Mouse (Mus musculus) thymus, adult 2 months (tissue): ENCODE results near the gene Anapc2. TPM values are rescaled to one million over a fixed set of nuclear protein-coding genes. Genes with fewer than 3 reads are reported as not detected.

Experiments used
- DNase-seq: peaks from one replicate; pipeline ENCODE4 v3.0.0; 2021
- H3K27ac ChIP-seq: fragments of 200-500 bp; 2 replicates; pipeline ENCODE4 v1.5.1; 2012; ENCODE audit warnings: low read length, control low read depth; ENCODE audit not compliant: control insufficient read depth, insufficient read depth
- H3K27me3 ChIP-seq: fragments of 200-500 bp; 2 replicates; pipeline ENCODE4 v1.6.1; 2012; ENCODE audit warnings: mild to moderate bottlenecking, low read length, moderate library complexity, mixed read lengths; ENCODE audit not compliant: control insufficient read depth, insufficient read depth
- H3K36me3 ChIP-seq: fragments of 200-500 bp; 2 replicates; pipeline ENCODE4 v1.6.1; 2012; ENCODE audit warnings: mild to moderate bottlenecking, low read length, moderate library complexity; ENCODE audit not compliant: control insufficient read depth, insufficient read depth
- H3K4me1 ChIP-seq: fragments of 200-500 bp; replicated peaks from 2 replicates; pipeline ENCODE4 v1.6.1; 2012; ENCODE audit warnings: low read length; ENCODE audit not compliant: control insufficient read depth, insufficient read depth
- H3K4me3 ChIP-seq: fragments of 200-500 bp; 2 replicates; pipeline ENCODE4 v1.5.1; 2012; ENCODE audit warnings: mild to moderate bottlenecking, low read length, control low read depth, moderate library complexity; ENCODE audit not compliant: control insufficient read depth, insufficient read depth
- CTCF ChIP-seq: fragments of 200-500 bp; IDR thresholded peaks from 2 replicates; pipeline ENCODE4 v1.5.1; 2012; ENCODE audit warnings: mild to moderate bottlenecking, control low read depth, low read length, moderate library complexity, borderline replicate concordance; ENCODE audit not compliant: control insufficient read depth, poor library complexity, insufficient read depth; ENCODE audit errors: extremely low read depth
- POLR2A ChIP-seq: fragments of 200-500 bp; IDR thresholded peaks from 2 replicates; pipeline ENCODE4 v1.6.1; 2012; ENCODE audit warnings: mild to moderate bottlenecking, low read length, control low read depth, moderate library complexity; ENCODE audit not compliant: control insufficient read depth, poor library complexity, insufficient read depth; ENCODE audit errors: extremely low read depth
- WGBS: fragments of 180-500 bp; shearing (Covaris S2); methylation state at CpG from one replicate; pipeline ENCODE4 v1.1.7; 2018; 5-methylcytosine and 5-hydroxymethylcytosine counted together
- polyA plus RNA-seq: library from polyadenylated mRNA; depleted of rRNA; stranded (reverse); fragments of >200 nt; gene quantifications from 2 replicates; pipeline ENCODE4 v1.2.3, GENCODE M21; 2012

Gene Anapc2
- polyA plus RNA-seq, 1 experiment, result 144 TPM

DNA sequence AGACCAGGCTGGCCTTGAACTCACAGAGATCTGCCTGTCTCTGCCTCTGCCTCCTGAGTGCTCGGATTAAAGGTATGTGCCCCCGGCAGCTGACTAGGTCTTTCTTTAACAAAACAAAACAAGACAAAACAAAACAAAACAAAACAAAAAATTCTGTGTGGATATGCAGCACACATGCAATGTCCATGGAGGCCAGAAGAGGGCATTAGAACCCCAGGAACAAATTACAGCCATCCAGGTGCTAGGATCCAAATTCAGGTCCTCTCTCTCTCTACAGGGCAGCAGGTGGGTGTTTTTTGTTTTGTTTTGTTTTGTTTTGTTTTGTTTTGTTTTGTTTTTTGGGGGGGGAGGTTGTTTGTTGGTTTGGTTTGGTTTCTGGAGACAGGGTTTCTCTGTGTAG, 13.4 kb upstream of the Anapc2 start:
- WGBS, result 88% methylated on average over 2 of the region's 2 CpGs
- no peaks in the 10 kb centered on the region for H3K27me3 ChIP-seq
- no peak for DNase-seq
- no peak overlapping the region for H3K27ac ChIP-seq
- peaks cover 15% of the 10 kb centered on the region for H3K4me1 ChIP-seq
- H3K36me3 ChIP-seq, result no peaks in the 10 kb centered on the region
- H3K4me3 ChIP-seq, result no peak overlapping the region
- TF ChIP-seq CTCF (no peak), POLR2A (no peak)

DNA sequence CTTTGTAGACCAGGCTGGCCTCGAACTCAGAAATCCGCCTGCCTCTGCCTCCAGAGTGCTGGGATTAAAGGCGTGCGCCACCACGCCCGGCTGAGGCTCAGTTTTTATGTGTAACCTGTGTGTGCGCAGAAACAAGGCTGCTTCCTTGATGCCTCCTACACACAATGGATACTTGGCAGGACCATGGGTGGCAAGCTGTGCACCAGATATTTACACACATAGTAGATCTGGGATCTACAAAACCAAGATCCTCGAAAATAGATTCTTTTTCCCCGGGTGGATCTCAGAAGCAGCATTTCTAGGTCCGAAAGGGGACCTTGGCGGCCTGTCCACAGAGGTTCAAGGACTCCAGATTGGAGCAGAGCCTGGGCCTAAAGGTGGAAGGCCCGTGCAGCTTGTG, 10.4 kb upstream of the Anapc2 start:
- WGBS, result 55% methylated on average over 12 of the region's 12 CpGs
- no peak for DNase-seq
- TF ChIP-seq POLR2A (no peak), CTCF (no peak)
- H3K4me3 ChIP-seq, result peak overlapping the region; percentile 29; the same call in 1 of the 2 replicates
- peaks cover 22% of the 10 kb centered on the region for H3K4me1 ChIP-seq
- H3K36me3 ChIP-seq, result no peaks in the 10 kb centered on the region
- no peak overlapping the region for H3K27ac ChIP-seq
- no peaks in the 10 kb centered on the region for H3K27me3 ChIP-seq

- H3K27me3 ChIP-seq, result no peaks in the 10 kb centered on the region
- peak within 1 kb of the TSS; percentile 59 for H3K4me3 ChIP-seq
- peak; percentile 95 for DNase-seq
- H3K36me3 ChIP-seq, result no peaks in the 10 kb centered on the region
- under 1% methylated on average over 39 of the region's 39 CpGs for WGBS
- H3K27ac ChIP-seq, result no peak within 1 kb of the TSS
- TF ChIP-seq CTCF, result no peak
- peak; percentile 54 for TF ChIP-seq POLR2A
- peaks cover 22% of the 10 kb centered on the region for H3K4me1 ChIP-seq
These were observed 9.9 kb upstream of the Anapc2 start, which contains the start of gene Tprn for GRCm38 (mm10) chr2:25262291-25262767. TSS of gene Tprn (plus strand) at chr2:25262618.

- H3K36me3 ChIP-seq, result no peaks in the 10 kb centered on the region
- no peak overlapping the region for H3K27ac ChIP-seq
- WGBS, result under 1% methylated on average over 82 of the region's 82 CpGs
- peak; percentile 52 for DNase-seq
- peak overlapping the region; percentile 59 for H3K4me3 ChIP-seq
- H3K4me1 ChIP-seq, result peaks cover 22% of the 10 kb centered on the region
- no peaks in the 10 kb centered on the region for H3K27me3 ChIP-seq
- TF ChIP-seq CTCF (no peak), POLR2A (no peak)
These were observed 9.3 kb upstream of the Anapc2 start for GRCm38 (mm10) chr2:25262795-25263622.

DNA sequence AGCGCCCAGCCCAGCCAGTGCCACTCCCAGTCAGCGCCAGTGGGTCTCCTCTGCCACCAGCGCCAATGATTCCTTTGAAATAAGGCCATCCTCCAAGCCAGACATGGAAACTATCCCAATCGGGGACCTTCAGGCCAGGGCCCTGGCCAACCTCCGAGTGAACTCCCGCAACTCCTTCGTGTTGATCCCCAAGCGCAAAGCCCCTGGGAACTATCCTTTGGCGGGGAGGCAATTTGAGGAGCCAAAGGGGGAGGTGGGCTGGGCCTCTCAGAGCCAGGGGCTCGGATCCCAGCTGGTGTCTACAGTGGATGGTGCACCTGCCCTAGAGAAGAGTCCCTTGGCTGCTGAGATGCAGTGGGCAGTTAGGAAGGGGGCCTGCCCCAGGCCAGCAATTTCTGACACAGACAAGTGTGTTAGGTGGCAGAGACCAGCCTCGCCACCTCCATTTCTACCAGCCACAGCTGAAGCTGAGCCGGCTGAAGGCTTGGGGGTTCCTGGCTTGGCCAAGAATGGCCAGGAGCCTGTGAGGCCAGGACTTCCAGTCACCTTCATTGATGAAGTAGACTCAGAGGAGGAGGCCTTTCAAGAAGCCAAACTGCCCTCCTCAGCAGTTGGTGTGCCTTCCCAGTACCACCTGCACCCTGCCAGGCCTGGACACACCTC, 8.5 kb upstream of the Anapc2 start:
- no peak for DNase-seq

DNA sequence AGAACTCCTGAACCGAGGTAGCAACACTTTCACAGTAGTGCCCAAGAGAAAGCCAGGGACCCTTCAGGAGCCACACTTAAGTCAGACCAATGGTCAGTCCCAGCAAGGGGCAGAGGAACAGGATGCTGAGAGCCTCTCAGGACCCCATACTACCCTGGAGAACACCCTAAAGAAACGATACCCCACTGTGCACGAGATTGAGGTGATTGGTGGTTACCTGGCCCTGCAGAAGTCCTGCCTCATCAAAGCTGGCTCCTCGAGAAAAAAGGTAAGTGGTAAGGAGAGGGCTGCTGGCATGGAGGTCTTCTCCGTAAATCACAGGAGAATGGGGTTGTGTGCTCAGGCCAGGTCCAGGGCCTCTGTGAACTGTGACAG, 8.0 kb upstream of the Anapc2 start:
- Histone ChIP-seq H3K27me3 (no peaks in the 10 kb centered on the region), H3K4me3 (no peak overlapping the region), H3K27ac (no peak overlapping the region), H3K36me3 (no peaks in the 10 kb centered on the region), H3K4me1 (peaks cover 22% of the 10 kb centered on the region)
- DNase-seq, result no peak
- WGBS, result 73% methylated on average over 5 of the region's 5 CpGs
- TF ChIP-seq POLR2A (no peak), CTCF (no peak)

More for the DNA sequence above, 8.5 kb upstream of the Anapc2 start:
- 48% methylated on average over 12 of the region's 12 CpGs for WGBS
- Histone ChIP-seq H3K4me3 (peak overlapping the region; percentile 59), H3K36me3 (no peaks in the 10 kb centered on the region), H3K27ac (no peak overlapping the region), H3K27me3 (no peaks in the 10 kb centered on the region), H3K4me1 (peaks cover 22% of the 10 kb centered on the region)
- TF ChIP-seq POLR2A (no peak), CTCF (no peak)
